Mouse (Mus musculus) embryonic stem cell, embryonic (primary cell): Measurements from ENCODE around the gene Cep170.

Experiments used
- CTCF ChIA-PET, 4 experiments: fragments of 300-600 bp in 2 of 4; fragments of 350-600 bp in 2 of 4; sonication (Branson Sonifier 250); formaldehyde crosslinking; loops; one replicate each; lab custom pipeline; 2022; ENCODE audit warnings: inconsistent platforms in 2 of 4; lab: Charles Lee
- POLR2A ChIA-PET, 4 experiments: fragments of 300-600 bp in 2 of 4; fragments of 350-600 bp in 2 of 4; sonication (Branson Sonifier 250); formaldehyde crosslinking; loops; one replicate each; lab custom pipeline; 2022; ENCODE audit warnings: antibody characterized with exemption in 4 of 4, inconsistent platforms in 1 of 4; lab: Charles Lee

Gene Cep170

DNA sequence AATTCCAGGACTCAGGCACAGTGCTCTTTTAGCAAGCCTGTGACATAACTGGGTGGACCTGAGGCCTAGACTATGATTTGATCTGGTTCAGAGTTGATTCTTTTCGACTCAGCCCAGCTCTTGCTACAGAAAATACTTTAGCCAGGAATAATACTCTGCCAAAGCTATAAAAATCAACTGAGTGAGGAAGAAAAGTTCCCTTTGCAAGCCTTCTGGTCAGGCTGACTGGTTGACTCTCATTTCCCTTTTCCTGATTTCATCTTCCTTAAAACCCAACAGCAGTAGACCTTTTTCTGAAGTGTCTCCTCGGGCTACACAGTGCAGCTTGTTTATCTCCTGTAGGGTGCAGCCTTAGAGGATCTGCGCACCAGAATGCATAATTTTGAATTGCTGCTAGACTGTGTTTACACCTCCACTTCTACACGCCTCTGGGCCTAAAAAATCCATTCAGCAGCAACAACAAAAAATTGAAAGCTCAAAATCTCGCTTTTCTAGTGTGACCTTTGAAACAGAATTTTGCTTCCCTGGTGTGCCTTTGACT lies 14.1 kb upstream of the Cep170 start:
- CTCF ChIA-PET, result no interaction called here
- POLR2A ChIA-PET, result interaction anchor here in 1 of 4 experiments (2.4 kb wide), 1 partner anchor 14 kb away, joined by 7 read pairs; the partner anchor contains the start of genes Cep170 and Sdccag8

DNA sequence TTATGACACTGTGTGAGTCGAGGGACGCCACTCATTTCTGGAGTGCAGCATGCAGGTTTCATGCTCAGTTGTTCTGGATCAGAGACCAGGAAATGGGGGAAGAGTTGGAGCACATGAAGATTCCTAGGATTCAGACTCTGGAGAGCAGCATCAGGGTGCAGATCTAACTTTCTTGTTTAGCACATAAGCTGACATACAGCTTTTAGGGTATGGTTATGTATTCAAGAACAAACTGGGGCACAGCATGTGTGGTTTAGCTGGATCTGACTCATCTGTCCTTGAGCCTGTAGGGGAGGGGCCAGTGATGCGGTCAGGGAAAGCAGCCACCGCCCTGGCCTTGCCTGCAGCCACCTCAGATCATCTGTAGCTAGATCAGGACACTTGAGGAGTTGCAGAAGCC lies 13.5 kb upstream of the Cep170 start:
- CTCF ChIA-PET, result no interaction called here
- POLR2A ChIA-PET, result interaction anchor here in 2 of 4 experiments (1.0 to 2.4 kb wide), 2 partner anchors 8 to 13 kb away, joined by 3 to 7 read pairs; partner anchors contain the start of genes Cep170 (in 1 of the 2) and Sdccag8 (in 1 of the 2)

DNA sequence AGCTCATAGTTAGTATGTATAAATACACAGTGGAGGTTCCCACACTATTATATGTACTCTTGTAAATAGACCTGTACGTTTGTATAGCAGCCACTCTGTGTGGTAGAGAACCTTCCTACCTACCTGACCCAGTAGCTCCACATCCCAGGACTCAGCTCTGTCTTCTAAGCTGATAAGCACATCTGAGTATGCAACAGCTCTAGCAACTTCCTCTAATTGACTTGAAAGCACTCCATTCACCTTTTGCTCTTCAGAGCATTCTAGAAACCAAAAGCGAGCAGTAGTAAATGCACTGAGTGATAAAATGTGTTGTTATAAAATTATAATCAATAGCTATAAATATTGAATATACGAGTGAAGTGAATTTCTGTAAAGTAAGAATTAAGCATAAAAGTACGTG lies 13.1 kb upstream of the Cep170 start:
- ChIA-PET CTCF (no interaction called here), POLR2A (interaction anchor here in 2 of 4 experiments (1.0 to 2.4 kb wide), 2 partner anchors 8 to 13 kb away, joined by 3 to 7 read pairs; partner anchors contain the start of genes Cep170 (in 1 of the 2) and Sdccag8 (in 1 of the 2))

DNA sequence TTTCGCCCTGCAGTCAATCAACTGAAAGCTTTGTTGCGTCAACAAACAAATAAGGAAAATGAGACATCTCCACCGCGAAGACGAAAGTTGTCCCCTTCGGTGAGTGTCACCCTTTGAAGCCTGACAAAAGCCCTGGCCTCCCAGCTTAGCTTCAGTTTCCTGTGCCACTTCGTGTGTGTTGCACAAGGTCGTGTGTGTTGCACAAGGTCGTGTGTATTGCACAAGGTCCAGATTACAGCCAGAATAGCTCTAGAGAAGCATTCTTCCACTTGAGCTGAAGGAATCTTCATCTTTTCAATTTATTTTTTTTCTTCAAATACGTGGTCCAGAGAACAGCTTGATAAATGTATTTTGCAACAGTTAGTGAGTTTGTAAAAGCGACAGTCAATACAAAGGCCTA lies 12.3 kb upstream of the Cep170 start:
- CTCF ChIA-PET, result no interaction called here
- POLR2A ChIA-PET, result interaction anchor here in 1 of 4 experiments (2.4 kb wide), 1 partner anchor 12 kb away, joined by 7 read pairs; the partner anchor contains the start of genes Cep170 and Sdccag8

DNA sequence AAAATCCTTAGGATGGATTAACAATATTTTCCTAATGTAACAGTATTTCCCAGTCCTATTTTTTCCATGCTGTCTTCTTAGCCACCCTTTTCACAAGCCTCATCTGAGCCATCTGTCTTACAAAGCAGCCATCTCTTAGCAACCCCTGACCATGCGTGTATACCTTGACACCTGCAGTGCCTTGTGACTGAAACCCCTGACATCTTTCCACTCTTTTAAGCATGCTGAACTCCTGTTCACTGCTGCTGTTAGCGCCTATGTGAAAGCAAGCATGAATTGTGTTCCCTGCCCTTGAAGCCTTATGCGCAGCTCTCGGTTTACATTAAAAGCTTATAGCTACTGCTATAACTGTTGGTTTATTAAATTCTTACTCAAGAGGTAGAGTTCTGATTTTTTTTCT lies 11.2 kb upstream of the Cep170 start:
- ChIA-PET POLR2A (no interaction called here), CTCF (no interaction called here)

DNA sequence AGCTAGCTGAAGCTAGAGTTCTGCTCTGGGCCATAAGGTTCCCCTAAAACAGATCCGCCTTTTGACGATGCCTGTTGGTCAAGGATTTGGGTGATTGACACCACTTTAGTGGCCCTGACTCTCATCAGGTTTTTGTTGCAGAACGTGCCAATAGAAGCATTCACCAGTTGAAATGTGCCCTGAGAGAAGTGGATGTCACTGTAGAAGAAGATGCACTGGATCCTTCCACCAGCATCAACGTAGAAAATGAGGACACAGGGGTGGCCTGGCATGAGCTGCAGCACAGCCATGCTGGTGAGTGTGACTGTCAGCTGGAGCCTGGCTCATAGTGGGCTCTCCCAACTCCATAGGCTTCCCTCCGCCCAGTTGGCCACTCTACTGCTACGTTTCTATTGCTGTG lies 10.7 kb upstream of the Cep170 start:
- CTCF ChIA-PET, result no interaction called here
- POLR2A ChIA-PET, result interaction anchor here in 1 of 4 experiments (0.8 kb wide), 1 partner anchor 544 kb away, joined by 3 read pairs; no protein-coding TSS in a partner anchor

DNA sequence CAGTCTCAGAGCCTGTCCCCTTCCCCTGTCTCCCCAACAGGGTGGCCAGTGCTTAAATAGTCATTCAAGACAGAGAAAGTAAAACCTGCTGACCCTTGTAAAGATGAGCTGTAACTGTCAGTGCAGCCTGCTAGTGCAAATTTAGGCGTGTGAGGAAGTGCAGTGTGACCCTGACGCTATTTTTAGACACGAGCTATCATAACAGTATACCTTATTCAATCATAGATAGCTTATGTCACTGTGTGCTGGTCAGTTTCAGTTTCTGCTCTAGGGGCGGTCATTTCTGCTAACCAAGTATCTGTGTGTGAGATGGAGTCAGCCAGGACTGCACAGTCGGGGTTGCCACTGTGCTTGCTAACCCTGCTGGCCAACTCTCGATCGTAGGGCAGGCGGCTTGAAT lies 10.0 kb upstream of the Cep170 start:
- ChIA-PET CTCF (no interaction called here), POLR2A (interaction anchor here in 2 of 4 experiments (0.8 to 1.3 kb wide), 2 partner anchors 10 to 544 kb away, joined by 3 read pairs; partner anchors contain the start of gene Cep170 (in 1 of the 2))

DNA sequence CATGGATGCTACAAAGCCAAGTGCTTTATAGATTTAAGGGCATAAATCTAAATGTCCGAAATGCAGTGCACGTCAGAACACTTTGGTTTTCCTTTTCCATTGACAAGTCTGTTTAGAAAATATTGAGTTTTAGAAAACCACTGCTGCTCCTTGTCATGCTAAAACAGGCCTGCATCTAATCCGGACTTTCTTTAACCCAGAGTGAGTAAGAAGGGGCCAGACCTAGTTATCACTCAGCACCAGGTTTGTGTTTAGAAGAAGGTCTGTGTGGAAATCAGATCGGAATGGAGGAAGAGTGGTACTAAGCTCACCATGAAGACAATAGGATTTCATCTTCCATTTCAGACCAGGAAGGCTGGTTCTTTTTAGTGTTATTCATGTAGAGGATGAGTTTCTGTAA lies 9.1 kb upstream of the Cep170 start:
- POLR2A ChIA-PET, result interaction anchor here in 2 of 4 experiments (0.7 to 1.3 kb wide), 2 partner anchors 9 to 894 kb away, joined by 3 read pairs; partner anchors contain the start of gene Cep170 (in 1 of the 2)
- CTCF ChIA-PET, result no interaction called here

DNA sequence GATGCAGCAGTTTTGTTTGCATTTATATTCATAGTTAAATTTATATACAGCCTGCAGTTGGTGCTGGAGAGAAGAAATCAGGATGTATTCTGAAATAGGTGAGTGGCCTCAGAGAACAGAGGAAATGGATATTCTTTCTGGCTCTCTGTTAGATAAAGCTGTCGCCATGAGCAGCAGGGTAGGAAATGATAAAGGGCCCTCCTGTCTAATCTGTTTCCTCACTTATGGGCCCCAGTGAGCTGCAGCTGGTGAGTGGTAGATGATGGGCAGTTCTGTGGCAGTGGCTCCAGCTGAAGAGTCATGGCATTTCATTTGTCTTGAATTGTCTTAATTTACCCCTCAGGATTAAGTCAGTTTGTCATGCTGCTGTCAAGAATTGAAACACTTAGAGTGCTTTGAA lies 8.1 kb upstream of the Cep170 start:
- ChIA-PET CTCF (interaction anchor here in 1 of 4 experiments (0.5 kb wide), 1 partner anchor 854 kb away, joined by 5 read pairs; no protein-coding TSS in a partner anchor), POLR2A (interaction anchor here in 1 of 4 experiments (1.2 to 1.7 kb wide), 2 partner anchors 13 to 48 kb away, joined by 3 to 5 read pairs; no protein-coding TSS in a partner anchor)

DNA sequence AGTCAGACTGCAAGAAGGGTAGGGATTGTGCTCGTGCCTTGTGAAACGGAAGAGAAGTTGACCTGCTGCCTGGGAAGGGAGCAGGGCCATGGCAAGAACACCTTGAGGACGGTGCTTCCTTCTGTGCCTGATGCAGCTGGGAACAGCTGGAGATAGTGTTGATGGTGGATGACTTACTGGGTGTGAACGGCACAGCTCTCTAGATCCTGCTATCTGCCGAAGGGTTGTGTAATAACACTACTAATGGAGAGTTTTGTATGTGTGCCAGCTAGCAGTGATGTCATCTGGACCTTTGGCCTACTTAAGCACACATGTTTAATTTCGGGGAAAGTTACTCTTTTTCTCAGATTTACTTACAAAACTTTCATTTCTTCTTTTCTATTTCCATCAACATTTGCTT lies 4.9 kb upstream of the Cep170 start:
- POLR2A ChIA-PET, result no interaction called here
- CTCF ChIA-PET, result no interaction called here

DNA sequence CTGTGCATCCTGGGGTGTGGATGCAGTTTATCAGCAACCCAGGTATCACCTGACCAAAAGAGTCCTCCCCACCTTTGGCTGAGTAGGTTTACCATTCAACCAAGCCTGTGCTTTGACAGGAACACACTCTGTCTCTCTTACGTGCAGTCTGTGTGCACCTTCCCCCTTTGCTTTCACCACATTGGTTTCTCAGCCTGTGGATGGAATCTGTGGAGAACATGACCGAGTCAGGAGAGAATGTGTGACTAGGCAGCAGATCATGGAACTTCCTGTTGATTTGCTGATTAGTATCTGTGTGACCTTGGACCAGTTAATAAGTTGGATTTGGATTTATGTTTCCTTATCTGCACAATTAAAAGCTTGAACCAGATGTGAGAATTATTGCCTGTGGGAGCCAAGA lies 4.3 kb upstream of the Cep170 start:
- ChIA-PET CTCF (no interaction called here), POLR2A (no interaction called here)

DNA sequence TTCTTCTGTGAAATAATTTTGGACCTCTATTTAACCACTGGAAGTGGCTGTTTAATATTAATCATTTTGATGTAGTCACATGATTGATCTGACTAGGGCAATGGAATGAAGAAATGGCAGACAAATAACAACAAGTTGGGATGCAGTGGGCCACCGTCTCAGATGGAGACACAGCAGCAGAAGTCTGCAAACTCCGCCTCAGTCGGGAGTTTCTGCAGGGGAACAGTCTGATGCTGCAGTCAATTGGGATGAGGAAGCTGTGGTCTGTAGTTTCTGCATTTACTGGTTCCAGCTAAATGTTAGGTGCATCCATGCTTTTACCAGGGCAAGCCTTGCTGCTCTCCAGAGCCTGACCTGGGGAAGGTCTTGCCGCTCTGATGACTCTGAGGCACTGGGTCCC lies 2.9 kb upstream of the Cep170 start:
- POLR2A ChIA-PET, result no interaction called here

DNA sequence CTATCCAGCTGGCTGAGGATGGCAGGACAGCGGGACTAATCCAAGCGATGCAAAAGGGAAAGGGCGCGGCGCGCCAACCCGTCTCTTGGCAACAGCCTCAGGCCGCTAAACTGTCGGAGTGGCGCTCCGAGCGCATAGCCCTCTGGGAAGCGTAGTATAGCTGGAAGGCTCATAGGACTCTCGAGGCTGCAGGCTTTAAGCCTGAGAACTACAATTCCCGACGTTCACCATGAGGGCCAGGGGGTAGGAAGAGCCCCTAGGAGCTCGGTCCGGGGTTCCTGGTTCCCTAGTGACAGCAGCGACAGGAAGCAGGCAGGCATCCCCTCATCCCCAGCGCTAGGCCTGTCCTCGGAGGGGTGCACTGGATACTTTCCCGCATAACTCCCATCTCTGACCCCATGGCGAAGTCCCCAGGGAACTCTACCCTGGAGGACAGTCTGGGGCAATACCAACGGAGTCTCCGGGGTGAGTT lies 760 bp upstream of the Cep170 start, which contains the start of gene Sdccag8:
Gene Sdccag8, plus strand, starts transcription at position 70 of the 472 bp plus-strand sequence.
- ChIA-PET POLR2A (interaction anchor here in 3 of 4 experiments (0.5 to 2.2 kb wide), 15 partner anchors 9 to 1684 kb away, joined by 3 to 8 read pairs (median 4); partner anchors contain the start of genes Chml (in 2 of the 3), Opn3 (in 2 of the 3) and Adss (in 1 of the 3)), CTCF (interaction anchor here in 2 of 4 experiments (0.6 to 1.2 kb wide), 2 partner anchors 21 to 793 kb away, joined by 3 read pairs; no protein-coding TSS in a partner anchor)

More for the DNA sequence above, 2.9 kb upstream of the Cep170 start:
- CTCF ChIA-PET, result no interaction called here

DNA sequence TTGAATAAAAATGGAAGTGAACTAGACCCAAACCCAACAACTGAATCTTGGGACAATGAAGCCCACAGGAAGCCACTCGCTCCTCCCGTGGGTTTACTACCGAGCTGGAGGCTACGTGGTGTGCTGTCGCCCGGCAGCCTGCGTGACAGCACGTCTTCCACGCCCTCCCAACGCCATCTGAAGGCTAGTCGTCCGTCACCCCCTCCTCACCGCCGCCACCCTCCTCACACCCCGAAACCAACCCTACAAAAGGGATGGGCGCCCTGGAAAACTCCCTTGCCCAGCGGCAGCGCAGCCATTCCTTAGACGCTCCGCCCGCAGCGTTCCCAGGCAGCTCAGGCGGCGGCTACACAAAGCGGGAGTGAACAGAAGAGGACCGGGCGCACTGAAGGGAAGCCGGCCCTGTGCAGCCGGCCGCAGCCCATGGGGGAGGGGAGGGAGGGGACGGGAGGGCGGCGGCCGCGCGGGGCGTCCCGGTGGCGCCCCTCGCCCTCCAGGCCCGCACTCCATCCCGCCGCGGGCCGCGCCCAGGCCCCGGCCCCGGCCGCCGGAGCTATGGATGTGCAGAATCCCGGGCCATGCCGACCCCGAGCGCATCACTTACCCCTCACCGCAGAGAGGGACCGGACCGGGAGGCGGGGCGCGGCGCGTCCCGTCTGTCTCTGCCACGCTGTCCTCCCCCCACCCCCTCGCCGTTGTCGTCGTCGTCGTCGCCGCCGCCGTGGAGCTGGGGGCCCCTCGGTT lies 403 bp downstream of the Cep170 start:
- POLR2A ChIA-PET, result interaction anchor here (0.5 to 2.2 kb wide), 18 partner anchors 8 to 1683 kb away, joined by 3 to 9 read pairs (median 4); partner anchors contain the start of gene Adss (in 1 of the 4)
- CTCF ChIA-PET, result interaction anchor here in 2 of 4 experiments (1.0 to 1.2 kb wide), 2 partner anchors 9 to 22 kb away, joined by 3 read pairs; no protein-coding TSS in a partner anchor

DNA sequence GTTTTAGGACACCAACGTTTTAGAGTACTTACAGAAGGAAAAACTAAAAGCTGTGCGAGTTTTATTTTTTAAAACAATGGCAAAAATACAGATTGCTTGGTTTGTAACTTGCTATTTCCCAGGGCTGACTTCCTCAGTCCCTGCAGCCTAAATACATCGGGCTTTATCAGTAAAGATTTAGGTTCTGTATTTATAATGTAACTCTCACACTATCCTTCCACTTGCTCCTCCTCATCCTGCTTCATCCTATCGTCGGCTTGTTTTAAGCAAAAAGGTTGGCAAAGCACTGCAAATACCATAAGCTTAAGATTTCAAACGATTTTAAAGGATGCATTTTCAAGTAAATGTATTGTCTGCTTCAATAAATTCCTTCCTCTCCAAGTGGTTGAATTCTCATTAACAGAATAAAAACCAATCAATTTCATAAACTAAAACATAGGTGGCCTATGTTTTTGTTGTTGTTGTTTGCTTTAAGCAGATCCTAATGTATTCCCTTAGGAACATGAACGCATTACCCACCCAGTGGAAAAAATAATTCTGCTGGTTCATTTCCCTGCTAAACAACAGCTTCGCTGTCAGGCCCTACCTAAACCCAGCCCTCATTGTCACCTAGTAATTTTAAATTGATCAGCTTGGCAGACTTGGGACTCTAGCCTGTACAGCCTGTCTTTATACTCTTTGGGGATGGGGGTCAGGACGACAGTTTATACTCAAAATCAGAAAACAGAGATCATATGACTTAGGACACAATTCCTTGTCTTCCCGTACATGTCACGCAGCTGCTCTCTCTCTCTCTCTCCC lies 1.2 kb downstream of the Cep170 start:
- ChIA-PET POLR2A (interaction anchor here in 1 of 4 experiments (0.6 to 2.2 kb wide), 6 partner anchors 8 to 60 kb away, joined by 3 to 9 read pairs (median 4); no protein-coding TSS in a partner anchor), CTCF (no interaction called here)

DNA sequence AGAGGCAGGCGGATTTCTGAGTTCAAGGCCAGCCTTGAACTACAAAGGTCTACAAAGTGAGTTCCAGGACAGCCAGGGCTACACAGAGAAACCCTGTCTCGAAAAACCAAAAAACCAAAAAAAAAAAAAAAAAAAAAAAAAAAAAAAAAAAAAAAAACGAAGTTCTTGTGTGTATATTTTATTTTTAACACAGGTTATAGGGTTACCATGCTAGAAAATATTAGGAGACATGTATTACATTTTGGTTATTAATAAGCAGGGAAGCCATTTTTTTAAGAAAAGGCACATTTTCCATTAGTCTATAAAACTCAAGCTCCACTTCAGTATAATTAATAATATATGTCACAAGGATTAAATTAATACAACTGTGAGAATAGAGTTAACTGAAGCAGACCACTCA lies 2.0 kb downstream of the Cep170 start:
- ChIA-PET POLR2A (no interaction called here), CTCF (no interaction called here)

DNA sequence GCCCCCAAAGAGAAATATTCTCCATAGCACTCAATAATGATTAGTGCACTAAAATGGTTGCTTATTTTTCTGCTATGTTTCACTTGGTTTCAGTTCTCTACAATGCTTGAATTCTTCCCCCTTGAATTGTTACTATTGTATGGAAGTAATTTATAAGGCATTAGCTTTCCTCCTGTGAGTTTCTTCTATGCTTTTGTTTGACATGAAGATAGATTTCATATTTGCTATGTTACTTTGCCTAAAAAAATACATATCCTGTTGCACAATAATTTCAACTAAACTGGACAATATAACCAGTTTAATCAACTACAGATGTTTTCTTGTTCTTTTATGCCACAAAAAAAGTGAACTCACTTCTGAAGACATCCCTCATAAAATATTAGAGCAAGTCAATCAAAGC lies 3.7 kb downstream of the Cep170 start:
- CTCF ChIA-PET, result no interaction called here
- POLR2A ChIA-PET, result interaction anchor here in 1 of 4 experiments (0.5 kb wide), 1 partner anchor 624 kb away, joined by 5 read pairs; no protein-coding TSS in a partner anchor

DNA sequence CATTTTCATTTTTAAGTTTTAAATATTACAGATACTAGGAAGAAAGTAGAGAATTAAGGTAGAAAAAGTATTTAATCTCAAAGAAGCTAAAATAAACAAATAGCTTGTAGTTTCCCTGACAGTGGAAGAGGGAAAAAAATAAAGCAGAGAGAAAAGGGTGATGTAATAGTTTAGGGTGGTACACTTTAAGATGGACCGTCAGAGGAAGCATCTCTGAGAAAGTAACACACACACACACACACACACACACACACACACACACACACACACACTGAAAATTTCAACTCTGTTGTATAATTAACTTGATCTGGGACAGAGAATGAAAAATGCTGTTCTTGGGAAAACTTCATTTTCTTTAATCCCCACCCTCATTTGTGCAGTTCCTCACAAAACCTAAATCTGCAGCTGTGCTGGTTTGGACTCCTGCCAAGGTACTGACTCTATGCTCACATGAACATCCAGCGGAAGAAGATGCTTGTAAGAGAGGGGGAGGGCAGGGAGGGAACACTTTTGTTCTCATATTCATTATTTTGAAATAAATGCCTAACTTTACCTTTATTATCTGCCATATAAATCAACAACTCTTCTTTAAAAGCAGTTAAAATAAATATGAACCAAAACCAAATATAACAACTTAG lies 13.0 kb downstream of the Cep170 start:
- ChIA-PET POLR2A (interaction anchor here in 1 of 4 experiments (1.3 kb wide), 1 partner anchor 11 kb away, joined by 5 read pairs; no protein-coding TSS in a partner anchor), CTCF (no interaction called here)
